Mouse (Mus musculus): ENCODE measurements around the gene Polr1d. TPM values are rescaled to one million over a fixed set of nuclear protein-coding genes. Genes with fewer than 3 reads are reported as not detected.

Gene Polr1d
- polyA plus RNA-seq, 1 experiment from 2014 or later = 108 TPM

Other genes with a start within 250 kb of the Polr1d start
- 380 TPM in 2 replicates for gene Rpl21, start 244.2 kb upstream of the Polr1d start, polyA plus RNA-seq (2014; fragmentation: Nextera tagmentation; extraction: Ambion mirVana)
- gene Rasl11a, start 232.0 kb upstream of the Polr1d start, polyA plus RNA-seq (2014; fragmentation: Nextera tagmentation; extraction: Ambion mirVana) = 8.9 and 9.1 TPM in 2 replicates
- 104 and 105 TPM in 2 replicates for gene Gtf3a, start 128.4 kb upstream of the Polr1d start, polyA plus RNA-seq (2014; fragmentation: Nextera tagmentation; extraction: Ambion mirVana)
- gene Mtif3, start 113.2 kb upstream of the Polr1d start, polyA plus RNA-seq (2014; fragmentation: Nextera tagmentation; extraction: Ambion mirVana) = 25.2 and 34.7 TPM in 2 replicates
- gene Lnx2, start 464 bp upstream of the Polr1d start, polyA plus RNA-seq (2014; fragmentation: Nextera tagmentation; extraction: Ambion mirVana) = 3.9 and 6.6 TPM in 2 replicates
- 1.5 and 2.0 TPM in 2 replicates for gene Gsx1, start 111.6 kb downstream of the Polr1d start, polyA plus RNA-seq (2014; fragmentation: Nextera tagmentation; extraction: Ambion mirVana)
- gene Pdx1, start 192.9 kb downstream of the Polr1d start, polyA plus RNA-seq (2014; fragmentation: Nextera tagmentation; extraction: Ambion mirVana) = not detected in 2 replicates
- gene Cdx2, start 230.2 kb downstream of the Polr1d start, polyA plus RNA-seq (2014; fragmentation: Nextera tagmentation; extraction: Ambion mirVana) = not detected in 2 replicates
- gene Urad, start 245.4 kb downstream of the Polr1d start, polyA plus RNA-seq (2014; fragmentation: Nextera tagmentation; extraction: Ambion mirVana) = not detected in 2 replicates